Mouse (Mus musculus): Measurements from ENCODE around the gene AU040320.

AU040320 gene

GRCm38 (mm10) chr4:126792341-126793102, 39.2 kb downstream of the AU040320 start:
- DNase-seq = no peak

GRCm38 (mm10) chr4:126802174-126802573, 48.8 kb downstream of the AU040320 start:
- no peak for DNase-seq

- no peak for DNase-seq
These were observed 50.0 kb downstream of the AU040320 start for GRCm38 (mm10) chr4:126803268-126803873.

GRCm38 (mm10) chr4:126805741-126806140, 52.4 kb downstream of the AU040320 start:
- DNase-seq = no peak

- no peak for DNase-seq
These were observed 53.5 kb downstream of the AU040320 start for GRCm38 (mm10) chr4:126806692-126807427.

GRCm38 (mm10) chr4:126810566-126810965, 57.2 kb downstream of the AU040320 start:
- no peak for DNase-seq

- no peak for DNase-seq
These were observed 59.9 kb downstream of the AU040320 start for GRCm38 (mm10) chr4:126813212-126813611.

- DNase-seq = no peak
These were observed 61.5 kb downstream of the AU040320 start for GRCm38 (mm10) chr4:126814854-126815253.

- no peak for DNase-seq
These were observed 69.8 kb downstream of the AU040320 start for GRCm38 (mm10) chr4:126822891-126823882.

- DNase-seq = no peak
These were observed 70.6 kb downstream of the AU040320 start for GRCm38 (mm10) chr4:126823917-126824316.

- DNase-seq = no peak
These were observed 77.8 kb downstream of the AU040320 start for GRCm38 (mm10) chr4:126831122-126831521.

- no peak for DNase-seq
These were observed 85.5 kb downstream of the AU040320 start for GRCm38 (mm10) chr4:126838799-126839198.

- peak; percentile 29 to 40 for DNase-seq
These were observed 86.5 kb downstream of the AU040320 start for GRCm38 (mm10) chr4:126839873-126840272.

- DNase-seq = no peak
These were observed 87.7 kb downstream of the AU040320 start for GRCm38 (mm10) chr4:126840996-126841560.

GRCm38 (mm10) chr4:126842911-126843310, 89.6 kb downstream of the AU040320 start:
- DNase-seq = no peak

GRCm38 (mm10) chr4:126845664-126846063, 92.3 kb downstream of the AU040320 start:
- DNase-seq = no peak

GRCm38 (mm10) chr4:126846971-126847370, 93.6 kb downstream of the AU040320 start:
- DNase-seq = no peak

GRCm38 (mm10) chr4:126850019-126850777, 96.9 kb downstream of the AU040320 start:
- DNase-seq = peak in 1 of 2 experiments; percentile 19

GRCm38 (mm10) chr4:126850778-126851080, 97.4 kb downstream of the AU040320 start:
- no peak for DNase-seq

- DNase-seq = no peak
These were observed 99.6 kb downstream of the AU040320 start for GRCm38 (mm10) chr4:126852971-126853370.

- DNase-seq = no peak
These were observed 107.1 kb downstream of the AU040320 start for GRCm38 (mm10) chr4:126860268-126860986.

Measured in thymus, adult 18-20 months (tissue).